Mouse (Mus musculus) cerebellum, adult 2 months (tissue): ENCODE results near the gene Vipr2. TPM values are rescaled to one million over a fixed set of nuclear protein-coding genes. Genes with fewer than 3 reads are reported as not detected.

ENCODE experiments used
- DNase-seq, 2 experiments: peaks; one replicate each; pipeline ENCODE4 v3.0.0; 2021
- H3K27ac ChIP-seq: fragments of 200-500 bp; 2 replicates; pipeline ENCODE4 v1.5.1; 2012; ENCODE audit warnings: low read length, control low read depth, inconsistent platforms; ENCODE audit not compliant: insufficient read depth
- H3K27me3 ChIP-seq: fragments of 200-500 bp; 2 replicates; pipeline ENCODE4 v1.6.1; 2012; ENCODE audit warnings: inconsistent platforms, mild to moderate bottlenecking, low read length, moderate library complexity; ENCODE audit not compliant: control insufficient read depth, insufficient read depth
- H3K4me1 ChIP-seq: fragments of 200-500 bp; 2 replicates; pipeline ENCODE4 v1.6.1; 2011; ENCODE audit warnings: low read length; ENCODE audit not compliant: control insufficient read depth, insufficient read depth
- H3K4me3 ChIP-seq: fragments of 200-500 bp; replicated peaks from 2 replicates; pipeline ENCODE3; 2011; ENCODE audit warnings: mild to moderate bottlenecking, low read depth, low read length, control low read depth; ENCODE audit not compliant: insufficient read depth
- CTCF ChIP-seq: fragments of 200-500 bp; IDR thresholded peaks from 2 replicates; pipeline ENCODE4 v1.5.1; 2011; ENCODE audit warnings: low read depth, mild to moderate bottlenecking, control low read depth, low read length, moderate library complexity, borderline replicate concordance; ENCODE audit not compliant: insufficient read depth
- POLR2A ChIP-seq: fragments of 200-500 bp; IDR thresholded peaks from 2 replicates; pipeline ENCODE4 v1.6.1; 2011; ENCODE audit warnings: low read length, control low read depth, borderline replicate concordance; ENCODE audit not compliant: insufficient read depth
- WGBS: fragments of 180-500 bp; shearing (Covaris S2); methylation state at CpG from one replicate; pipeline ENCODE4 v1.1.7; 2018; 5-methylcytosine and 5-hydroxymethylcytosine counted together
- polyA plus RNA-seq: library from polyadenylated mRNA; depleted of rRNA; stranded (reverse); fragments of >200 nt; gene quantifications from 2 replicates; pipeline ENCODE4 v1.2.3, GENCODE M21; 2012

Vipr2 gene
- polyA plus RNA-seq, 1 experiment, result 7.8 TPM

DNA sequence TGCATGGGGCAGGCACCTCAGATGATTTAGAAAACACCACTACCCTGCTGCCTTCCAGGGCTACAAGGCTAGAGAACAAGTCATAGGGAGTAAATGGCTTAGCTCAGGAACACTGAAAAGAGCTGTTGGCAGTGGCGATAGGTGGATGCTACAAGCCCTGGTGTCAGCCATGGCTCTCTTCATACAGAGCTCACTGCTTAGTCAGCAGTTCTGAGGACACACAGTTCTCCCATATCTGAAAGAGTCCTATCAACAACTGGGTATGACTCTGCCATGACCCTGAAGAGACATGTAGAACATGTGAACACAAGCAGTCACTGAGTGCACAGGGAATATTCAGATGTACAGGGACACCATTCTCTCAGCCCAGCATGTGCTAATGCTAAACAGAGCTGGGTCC is 68.2 kb downstream of the Vipr2 start:
- H3K27me3 ChIP-seq, result no peaks in the 10 kb centered on the region
- no peak overlapping the region for H3K27ac ChIP-seq
- no peak for TF ChIP-seq POLR2A
- TF ChIP-seq CTCF, result no peak
- DNase-seq, result no peak
- WGBS, result 71% methylated on average over 1 of the region's 1 CpGs
- no peak overlapping the region for H3K4me3 ChIP-seq
- peaks cover 7% of the 10 kb centered on the region; the same call in 1 of the 2 replicates for H3K4me1 ChIP-seq

- no peak for TF ChIP-seq CTCF
- TF ChIP-seq POLR2A, result no peak
- WGBS, result 43% methylated on average over 8 of the region's 8 CpGs
- Histone ChIP-seq H3K27me3 (no peaks in the 10 kb centered on the region), H3K27ac (peak overlapping the region; percentile 45; the same call in 1 of the 2 replicates), H3K4me1 (peaks cover 7% of the 10 kb centered on the region; the same call in 1 of the 2 replicates), H3K4me3 (no peak overlapping the region)
- no peak for DNase-seq
Observed at GRCm38 (mm10) chr12:116146996-116147634, 69.6 kb downstream of the Vipr2 start.

GRCm38 (mm10) chr12:116152866-116153428 is 75.4 kb downstream of the Vipr2 start:
- H3K27me3 ChIP-seq, result no peaks in the 10 kb centered on the region
- peaks cover 7% of the 10 kb centered on the region; the same call in 1 of the 2 replicates for H3K4me1 ChIP-seq
- DNase-seq, result peak; percentile 44 to 67
- TF ChIP-seq POLR2A (no peak), CTCF (no peak)
- H3K4me3 ChIP-seq, result no peak overlapping the region
- 60% methylated on average over 9 of the region's 9 CpGs for WGBS
- peak overlapping the region; percentile 35; the same call in 1 of the 2 replicates for H3K27ac ChIP-seq

GRCm38 (mm10) chr12:116156792-116157532 is 79.4 kb downstream of the Vipr2 start:
- WGBS, result 77% methylated on average over 7 of the region's 7 CpGs
- Histone ChIP-seq H3K27me3 (no peaks in the 10 kb centered on the region), H3K4me1 (peaks cover 5% of the 10 kb centered on the region; the same call in 1 of the 2 replicates), H3K4me3 (no peak overlapping the region), H3K27ac (no peak overlapping the region)
- TF ChIP-seq POLR2A (no peak), CTCF (no peak)
- DNase-seq, result no peak

DNA sequence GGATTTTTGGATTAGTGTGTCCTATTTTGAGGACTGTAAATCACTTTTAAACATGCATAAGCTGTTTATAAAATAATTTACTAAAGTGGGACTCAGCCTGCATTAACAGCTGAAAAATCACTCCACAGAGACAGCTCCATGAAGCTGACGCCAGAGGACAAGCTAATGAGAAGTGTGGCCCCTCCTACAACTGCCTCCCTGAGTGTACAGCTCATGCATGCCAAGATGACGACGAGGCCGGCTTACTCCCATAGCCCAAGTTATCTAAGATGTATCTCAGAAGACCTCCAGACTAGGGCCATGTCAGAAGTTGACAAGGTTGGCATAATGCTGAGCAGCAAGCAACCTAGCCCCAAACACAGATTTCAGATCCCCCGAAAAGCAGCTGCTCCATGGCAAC is 81.7 kb downstream of the Vipr2 start:
- Histone ChIP-seq H3K4me1 (no peaks in the 10 kb centered on the region), H3K27me3 (no peaks in the 10 kb centered on the region), H3K27ac (no peak overlapping the region), H3K4me3 (no peak overlapping the region)
- WGBS, result 66% methylated on average over 5 of the region's 5 CpGs
- no peak for DNase-seq
- TF ChIP-seq CTCF, result no peak
- TF ChIP-seq POLR2A, result no peak

- no peak overlapping the region for H3K4me3 ChIP-seq
- 93% methylated on average over 2 of the region's 2 CpGs for WGBS
- TF ChIP-seq CTCF (no peak), POLR2A (no peak)
- no peaks in the 10 kb centered on the region for H3K4me1 ChIP-seq
- H3K27ac ChIP-seq, result no peak overlapping the region
- no peak for DNase-seq
- H3K27me3 ChIP-seq, result no peaks in the 10 kb centered on the region
Observed at GRCm38 (mm10) chr12:116159695-116160094, 82.2 kb downstream of the Vipr2 start.

- Histone ChIP-seq H3K4me3 (no peak overlapping the region), H3K27me3 (no peaks in the 10 kb centered on the region), H3K27ac (no peak overlapping the region), H3K4me1 (no peaks in the 10 kb centered on the region)
- no peak for DNase-seq
- TF ChIP-seq POLR2A (no peak), CTCF (no peak)
Observed at GRCm38 (mm10) chr12:116165368-116165767, 87.8 kb downstream of the Vipr2 start.
